Mouse (Mus musculus) midbrain, embryonic 16.5 days (tissue): ENCODE measurements around the gene Arhgap23. TPM values are rescaled to one million over a fixed set of nuclear protein-coding genes. Genes with fewer than 3 reads are reported as not detected.
A peak's percentile ranks its signal among the peaks of the same experiment; 100 is the strongest.

Source experiments
- ATAC-seq: fragments of 200-750 bp; cut with Nextera tagmentation; 2 replicates; pipeline ENCODE4 v1.8.0; 2017; ENCODE audit warnings: moderate TSS enrichment
- H3K27ac ChIP-seq: fragments of 300-500 bp; sonication (generic); 2 replicates; pipeline ENCODE4 v1.5.1; 2014; ENCODE audit warnings: mild to moderate bottlenecking, low read length, mixed read lengths
- H3K27me3 ChIP-seq: fragments of 300-500 bp; sonication (generic); 2 replicates; pipeline ENCODE4 v1.6.1; 2014; ENCODE audit warnings: low read depth, low read length, mixed read lengths; ENCODE audit not compliant: control insufficient read depth, insufficient read depth
- H3K36me3 ChIP-seq: fragments of 300-500 bp; sonication (generic); 2 replicates; pipeline ENCODE4 v1.6.1; 2014; ENCODE audit warnings: mild to moderate bottlenecking, low read length, moderate library complexity, mixed read lengths; ENCODE audit not compliant: control insufficient read depth, insufficient read depth
- H3K4me1 ChIP-seq: fragments of 300-500 bp; sonication (generic); 2 replicates; pipeline ENCODE4 v1.6.1; 2014; ENCODE audit warnings: mild to moderate bottlenecking, low read length, mixed read lengths; ENCODE audit not compliant: control insufficient read depth, insufficient read depth
- H3K4me2 ChIP-seq: fragments of 300-500 bp; sonication (generic); 2 replicates; pipeline ENCODE4 v1.6.1; 2014; ENCODE audit warnings: mild to moderate bottlenecking, low read length, mixed read lengths
- H3K4me3 ChIP-seq: fragments of 300-500 bp; sonication (generic); 2 replicates; pipeline ENCODE4 v1.5.1; 2014; ENCODE audit warnings: low read depth, mild to moderate bottlenecking, low read length, moderate library complexity, mixed read lengths
- H3K9ac ChIP-seq: fragments of 300-500 bp; sonication (generic); 2 replicates; pipeline ENCODE4 v1.6.1; 2014; ENCODE audit warnings: low read depth, low read length, mixed read lengths
- H3K9me3 ChIP-seq: fragments of 300-500 bp; sonication (generic); replicated peaks from 2 replicates; pipeline ENCODE4 v1.6.1; 2014; ENCODE audit warnings: mild to moderate bottlenecking, low read length, mixed read lengths; ENCODE audit not compliant: control insufficient read depth, poor library complexity, severe bottlenecking
- WGBS: fragments of 180-500 bp; shearing (Covaris S2); extraction: QIAGEN DNeasy Blood & Tissue Kit; methylation state at CpG from one replicate; pipeline ENCODE4 v1.1.7; 2014; 5-methylcytosine and 5-hydroxymethylcytosine counted together
- polyA plus RNA-seq: library from polyadenylated mRNA; unstranded; fragments of >200 nt; fragmentation: Nextera tagmentation; extraction: Ambion mirVana; gene quantifications from 2 replicates; pipeline ENCODE4 v1.2.1, GENCODE M21; 2015

Arhgap23 gene
- polyA plus RNA-seq, 1 experiment from 2014 or later = 8.6 TPM

DNA sequence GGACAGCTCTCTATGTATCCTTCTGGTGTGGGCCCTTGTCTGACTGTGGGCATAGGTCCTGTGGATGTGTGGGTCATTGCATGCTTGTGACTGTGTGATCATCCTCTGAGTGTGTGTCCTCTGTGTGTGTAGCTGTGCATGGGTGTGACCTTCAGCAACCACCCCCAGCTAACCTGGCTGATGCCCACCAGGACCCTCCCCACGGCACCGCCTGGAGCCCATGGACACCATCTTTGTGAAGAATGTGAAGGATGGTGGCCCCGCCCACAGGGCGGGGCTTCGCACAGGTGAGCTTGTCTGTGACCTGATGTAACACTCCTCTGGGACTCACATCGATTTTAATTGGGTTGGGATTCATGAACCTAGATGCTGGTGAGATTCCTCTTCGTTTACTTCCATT lies 32.6 kb downstream of the Arhgap23 start:
- no peak for ATAC-seq
- H3K4me2 ChIP-seq = no peak overlapping the region
- peaks cover 31% of the 10 kb centered on the region for H3K4me1 ChIP-seq
- peaks cover 8% of the 10 kb centered on the region; the same call in 1 of the 2 replicates for H3K36me3 ChIP-seq
- no peaks in the 10 kb centered on the region for H3K27me3 ChIP-seq
- 80% methylated on average over 7 of the region's 7 CpGs for WGBS
- no peaks in the 10 kb centered on the region for H3K9me3 ChIP-seq
- no peak overlapping the region for H3K4me3 ChIP-seq
- no peak overlapping the region for H3K9ac ChIP-seq
- no peak overlapping the region for H3K27ac ChIP-seq

DNA sequence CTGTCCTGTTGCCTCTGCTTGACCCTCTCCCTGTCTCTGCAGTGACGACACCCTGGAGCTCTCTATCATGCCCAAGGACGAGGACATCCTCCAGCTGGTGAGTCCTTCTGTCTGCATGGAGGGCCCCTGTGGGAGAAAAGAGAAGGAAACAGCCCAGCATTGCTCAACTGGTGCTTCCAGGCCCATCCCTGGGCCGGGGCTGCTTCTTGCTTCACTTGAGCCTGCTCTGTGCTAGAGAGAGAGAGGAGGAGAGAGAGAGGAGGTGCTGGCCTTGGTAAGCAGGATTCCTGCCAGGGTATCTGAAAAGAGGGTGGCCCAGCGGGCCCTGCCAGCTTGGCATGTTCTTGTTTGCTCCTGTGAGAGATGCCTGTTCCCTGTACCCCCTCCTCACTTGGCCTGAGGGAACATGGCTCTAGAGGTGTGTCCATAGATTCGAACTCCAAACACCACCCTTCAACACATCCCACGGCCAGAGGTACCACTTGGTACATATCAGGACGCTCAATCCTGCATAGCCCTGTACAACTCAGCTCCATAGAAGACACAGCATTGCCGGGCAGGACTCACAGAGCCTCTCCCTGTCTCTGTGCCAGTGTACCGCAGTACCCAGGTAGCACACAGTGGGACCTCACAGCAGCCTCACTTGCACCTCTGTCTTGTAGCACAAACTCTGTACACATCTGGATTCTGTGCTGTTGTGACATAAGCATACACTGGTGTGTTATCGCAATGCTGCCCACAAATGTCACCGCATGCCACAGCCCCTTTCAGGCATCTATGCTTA lies 33.5 kb downstream of the Arhgap23 start:
- Histone ChIP-seq H3K4me2 (no peak overlapping the region), H3K4me1 (peaks cover 35% of the 10 kb centered on the region), H3K9ac (no peak overlapping the region), H3K36me3 (peaks cover 8% of the 10 kb centered on the region; the same call in 1 of the 2 replicates), H3K27ac (no peak overlapping the region), H3K4me3 (no peak overlapping the region), H3K27me3 (no peaks in the 10 kb centered on the region), H3K9me3 (no peaks in the 10 kb centered on the region)
- 89% methylated on average over 11 of the region's 11 CpGs for WGBS
- ATAC-seq = no peak

GRCm38 (mm10) chr11:97449601-97450293 lies 34.4 kb downstream of the Arhgap23 start:
- Histone ChIP-seq H3K4me3 (peak overlapping the region; percentile 58), H3K4me2 (peak overlapping the region; percentile 88), H3K36me3 (peaks cover 8% of the 10 kb centered on the region; the same call in 1 of the 2 replicates), H3K4me1 (peaks cover 35% of the 10 kb centered on the region), H3K9ac (peak overlapping the region; percentile 85), H3K27me3 (no peaks in the 10 kb centered on the region), H3K27ac (peak overlapping the region; percentile 72), H3K9me3 (no peaks in the 10 kb centered on the region)
- 11% methylated on average over 12 of the region's 15 CpGs for WGBS
- ATAC-seq = peak; percentile 91

GRCm38 (mm10) chr11:97450305-97450922 lies 35.1 kb downstream of the Arhgap23 start:
- Histone ChIP-seq H3K36me3 (peaks cover 8% of the 10 kb centered on the region; the same call in 1 of the 2 replicates), H3K9ac (peak overlapping the region; percentile 85), H3K4me2 (peak overlapping the region; percentile 88), H3K27ac (peak overlapping the region; percentile 72), H3K9me3 (no peaks in the 10 kb centered on the region), H3K4me3 (peak overlapping the region; percentile 58), H3K4me1 (peaks cover 35% of the 10 kb centered on the region), H3K27me3 (no peaks in the 10 kb centered on the region)
- peak; percentile 44 for ATAC-seq
- 19% methylated on average over 10 of the region's 10 CpGs for WGBS

- peak overlapping the region; percentile 85; the same call in 1 of the 2 replicates for H3K9ac ChIP-seq
- no peaks in the 10 kb centered on the region for H3K9me3 ChIP-seq
- ATAC-seq = no peak
- H3K27ac ChIP-seq = no peak overlapping the region
- peaks cover 17% of the 10 kb centered on the region for H3K36me3 ChIP-seq
- H3K4me1 ChIP-seq = peaks cover 35% of the 10 kb centered on the region
- peak overlapping the region; percentile 88 for H3K4me2 ChIP-seq
- no peak overlapping the region for H3K4me3 ChIP-seq
- no peaks in the 10 kb centered on the region for H3K27me3 ChIP-seq
- WGBS = 89% methylated on average over 15 of the region's 15 CpGs
Observed at GRCm38 (mm10) chr11:97451625-97452024, 36.3 kb downstream of the Arhgap23 start.

DNA sequence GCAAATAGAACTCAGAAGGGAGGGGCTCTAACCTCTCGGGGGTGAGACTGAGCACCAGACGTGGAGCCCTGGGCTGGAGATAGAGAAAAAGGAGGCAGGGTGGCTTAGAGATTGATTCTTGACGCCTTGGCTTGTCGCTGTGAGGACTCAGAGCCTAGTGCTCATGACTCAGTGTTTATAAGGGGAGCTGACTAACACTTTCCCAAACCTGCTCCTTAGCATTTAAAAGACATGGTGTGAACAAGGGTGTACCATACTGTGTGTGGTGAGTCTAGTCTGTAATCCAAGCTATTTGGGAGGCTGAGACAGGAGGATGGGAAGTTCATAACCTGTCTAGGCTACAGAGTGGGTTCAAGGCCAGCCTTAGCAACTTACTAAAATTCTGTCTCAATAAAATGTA lies 41.8 kb downstream of the Arhgap23 start:
- WGBS = 82% methylated on average over 4 of the region's 4 CpGs
- Histone ChIP-seq H3K9me3 (no peaks in the 10 kb centered on the region), H3K27ac (no peak overlapping the region), H3K4me3 (no peak overlapping the region), H3K4me2 (no peak overlapping the region), H3K27me3 (peaks cover 4% of the 10 kb centered on the region), H3K4me1 (peaks cover 13% of the 10 kb centered on the region), H3K36me3 (peaks cover 27% of the 10 kb centered on the region), H3K9ac (no peak overlapping the region)
- ATAC-seq = no peak

DNA sequence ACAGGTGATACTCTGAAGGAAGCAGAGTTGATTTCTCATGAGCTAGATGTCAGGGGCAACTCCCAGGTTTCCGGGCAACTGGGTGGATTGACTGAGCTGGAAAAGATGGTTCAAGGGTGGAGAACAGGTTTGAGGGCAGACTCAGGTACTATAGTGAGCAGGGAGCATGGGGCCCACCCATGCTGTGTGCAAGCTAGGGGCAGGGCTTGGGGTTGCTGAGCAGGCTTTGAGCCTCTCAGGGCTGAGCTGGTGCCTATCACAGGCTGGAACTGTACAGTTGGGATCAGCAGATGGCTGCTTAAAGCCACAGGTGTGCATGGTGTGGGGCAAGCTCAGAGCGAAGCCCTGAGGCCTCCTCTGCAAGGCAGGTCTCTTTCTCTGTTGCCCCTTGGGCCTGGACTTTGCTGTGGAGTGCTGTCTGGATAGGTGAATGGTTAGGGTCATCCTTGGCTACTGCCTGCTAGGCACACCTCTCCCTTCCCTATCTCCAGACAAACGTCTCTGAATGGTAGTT lies 46.0 kb downstream of the Arhgap23 start:
- no peak overlapping the region for H3K9ac ChIP-seq
- 98% methylated on average over 3 of the region's 3 CpGs for WGBS
- no peak for ATAC-seq
- no peaks in the 10 kb centered on the region for H3K4me1 ChIP-seq
- no peak overlapping the region for H3K4me3 ChIP-seq
- H3K9me3 ChIP-seq = no peaks in the 10 kb centered on the region
- no peak overlapping the region for H3K4me2 ChIP-seq
- no peak overlapping the region for H3K27ac ChIP-seq
- peaks cover 38% of the 10 kb centered on the region for H3K36me3 ChIP-seq
- peaks cover 4% of the 10 kb centered on the region for H3K27me3 ChIP-seq

DNA sequence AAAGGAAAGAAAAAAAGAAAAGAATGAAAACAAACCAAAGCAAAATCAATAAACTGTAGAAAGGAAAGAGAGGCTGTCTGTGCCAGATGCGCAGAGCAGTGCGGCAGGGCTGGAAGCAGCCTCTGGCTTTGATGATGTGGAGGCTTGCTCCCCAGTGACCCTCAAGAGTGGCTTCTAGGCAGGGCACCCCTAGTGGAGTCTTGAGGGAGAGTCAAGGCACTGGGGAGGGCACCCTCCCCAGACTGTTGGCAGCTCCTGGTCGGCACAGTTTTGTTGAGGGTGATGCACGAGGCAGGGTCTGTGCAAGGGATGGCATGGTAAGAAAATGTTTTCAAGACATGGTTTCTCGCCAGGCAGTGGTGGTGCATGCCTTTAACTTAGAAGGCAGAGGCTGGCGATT lies 47.2 kb downstream of the Arhgap23 start:
- Histone ChIP-seq H3K9me3 (no peaks in the 10 kb centered on the region), H3K27me3 (peaks cover 4% of the 10 kb centered on the region), H3K36me3 (peaks cover 30% of the 10 kb centered on the region), H3K4me2 (no peak overlapping the region), H3K27ac (no peak overlapping the region), H3K4me3 (no peak overlapping the region), H3K4me1 (no peaks in the 10 kb centered on the region), H3K9ac (no peak overlapping the region)
- WGBS = 89% methylated on average over 6 of the region's 6 CpGs
- no peak for ATAC-seq
